Comparison of ENCODE assay signal across 23 mouse cellular contexts in genomic region chr14:101573107-101573614, GRCm38 (mm10). TPM values are rescaled to one million over a fixed set of nuclear protein-coding genes. Genes with fewer than 3 reads are reported as not detected.
DNase-seq lines count a peak whose midpoint lies in the region; ATAC-seq and TF ChIP-seq lines count a peak whose summit lies in the region.
"Had no signal": no experiment of that assay in that cellular context is flagged by ENCODE, and none has a peak within 500 bp of the region (broad histone marks: within the 10 kb centered on the region; RNA-seq: fewer than 3 reads in every experiment).

No protein-coding gene starts in this region.

- no peak for TF ChIP-seq EP300 in heart, postnatal 0 days (IDR thresholded peaks at IDR 0.05; ENCODE audit: low read depth)

- no peak for TF ChIP-seq CTCF in gastrocnemius, adult 2 months (IDR thresholded peaks at IDR 0.05)
- no peak for TF ChIP-seq CTCF in kidney, postnatal 0 days (IDR thresholded peaks at IDR 0.05; ENCODE audit: low read depth)
- TF ChIP-seq CTCF in heart, postnatal 0 days (IDR thresholded peaks at IDR 0.05; ENCODE audit: low read depth), result no peak

- H3K36me3 ChIP-seq in heart, embryonic 13.5 days, result no peaks in the 10 kb centered on the region
- H3K36me3 ChIP-seq in kidney, postnatal 0 days (ENCODE audit: insufficient read depth, low read length), result no peaks in the 10 kb centered on the region
- no peaks in the 10 kb centered on the region for H3K36me3 ChIP-seq in heart, postnatal 0 days (replicated peaks; ENCODE audit: control insufficient read depth, insufficient read depth, low read length)
- H3K36me3 ChIP-seq: embryonic facial prominence, embryonic 15.5 days; forebrain, embryonic 15.5 days; hindbrain, embryonic 15.5 days; intestine, embryonic 15.5 days; limb, embryonic 12.5 days; midbrain, embryonic 13.5 days had no signal

- WGBS in heart, embryonic 13.5 days, result 34% methylated on average over 7 of the region's 7 CpGs
- 50% methylated on average over 7 of the region's 7 CpGs for WGBS in kidney, postnatal 0 days
- WGBS in heart, postnatal 0 days, result 23% methylated on average over 7 of the region's 7 CpGs

- H3K4me1 ChIP-seq in heart, embryonic 13.5 days, result peaks cover 33% of the 10 kb centered on the region
- no peaks in the 10 kb centered on the region for H3K4me1 ChIP-seq in kidney, postnatal 0 days (replicated peaks; ENCODE audit: insufficient read depth, low read length)
- H3K4me1 ChIP-seq in heart, postnatal 0 days (ENCODE audit: control insufficient read depth, insufficient read depth), result peaks cover 17% of the 10 kb centered on the region
- H3K4me1 ChIP-seq: embryonic facial prominence, embryonic 15.5 days; forebrain, embryonic 15.5 days; hindbrain, embryonic 15.5 days; intestine, embryonic 15.5 days; midbrain, embryonic 13.5 days had no signal

- no peaks in the 10 kb centered on the region for H3K27me3 ChIP-seq in heart, embryonic 13.5 days (replicated peaks)
- H3K27me3 ChIP-seq in kidney, postnatal 0 days (ENCODE audit: insufficient read depth, low read length), result no peaks in the 10 kb centered on the region
- no peaks in the 10 kb centered on the region for H3K27me3 ChIP-seq in heart, postnatal 0 days (ENCODE audit: control insufficient read depth, insufficient read depth, low read length)
- H3K27me3 ChIP-seq: embryonic facial prominence, embryonic 15.5 days; forebrain, embryonic 15.5 days; hindbrain, embryonic 15.5 days; intestine, embryonic 15.5 days; limb, embryonic 12.5 days; megakaryocyte, embryonic 14.5 days; midbrain, embryonic 13.5 days had no signal

- H3K4me2 ChIP-seq in heart, embryonic 13.5 days, result peak overlapping the region; percentile 26
- no peak overlapping the region for H3K4me2 ChIP-seq in kidney, postnatal 0 days (ENCODE audit: low read length)
- no peak overlapping the region for H3K4me2 ChIP-seq in heart, postnatal 0 days (ENCODE audit: low read depth, low read length)
- H3K4me2 ChIP-seq: embryonic facial prominence, embryonic 15.5 days; forebrain, embryonic 15.5 days; hindbrain, embryonic 15.5 days; intestine, embryonic 15.5 days; limb, embryonic 12.5 days; liver, embryonic 11.5 days; midbrain, embryonic 13.5 days had no signal

- no peak overlapping the region for H3K4me3 ChIP-seq in gastrocnemius, adult 2 months
- no peak overlapping the region for H3K4me3 ChIP-seq in heart, embryonic 13.5 days
- no peak overlapping the region for H3K4me3 ChIP-seq in kidney, postnatal 0 days (replicated peaks; ENCODE audit: low read depth, low read length)
- H3K4me3 ChIP-seq in heart, postnatal 0 days (ENCODE audit: low read depth, low read length), result no peak overlapping the region
- H3K4me3 ChIP-seq: embryonic facial prominence, embryonic 15.5 days; forebrain, embryonic 15.5 days; hindbrain, embryonic 15.5 days; intestine, embryonic 15.5 days; limb, embryonic 12.5 days; megakaryocyte, embryonic 14.5 days; midbrain, embryonic 13.5 days had no signal

- H3K9me3 ChIP-seq in heart, embryonic 13.5 days, result no peaks in the 10 kb centered on the region
- H3K9me3 ChIP-seq in kidney, postnatal 0 days (replicated peaks; ENCODE audit: low read length), result no peaks in the 10 kb centered on the region
- no peaks in the 10 kb centered on the region for H3K9me3 ChIP-seq in heart, postnatal 0 days (replicated peaks; ENCODE audit: control insufficient read depth, low read length)
- H3K9me3 ChIP-seq: embryonic facial prominence, embryonic 15.5 days; forebrain, embryonic 15.5 days; hindbrain, embryonic 15.5 days; intestine, embryonic 15.5 days; limb, embryonic 12.5 days; megakaryocyte, embryonic 14.5 days; midbrain, embryonic 13.5 days had no signal

- no peak for ATAC-seq in heart, embryonic 13.5 days (ENCODE audit: extremely low read depth, insufficient number of reproducible peaks, low FRiP score, low TSS enrichment)
- no peak for ATAC-seq in kidney, postnatal 0 days (replicated peaks; ENCODE audit: low FRiP score, low read depth)
- peak; percentile 53 for ATAC-seq in heart, postnatal 0 days (ENCODE audit: insufficient read depth, low read depth)
- ATAC-seq: forebrain, embryonic 15.5 days; intestine, embryonic 15.5 days; liver, postnatal 0 days; midbrain, embryonic 13.5 days had no signal

- no peak for DNase-seq in gastrocnemius, adult 2 months
- DNase-seq in gastrocnemius, postnatal 25 days, result no peak
- DNase-seq in heart, postnatal 4 days, result no peak
- peak; percentile 61 for DNase-seq in kidney, postnatal 0 days (ENCODE audit: low spot score)
- no peak for DNase-seq in kidney, postnatal 4 days
- peak; percentile 48 for DNase-seq in heart, postnatal 0 days (ENCODE audit: low spot score)
- DNase-seq in layer of hippocampus, postnatal 14 days (ENCODE audit: low spot score in 2 of 2), result no peak
- DNase-seq: adrenal gland, postnatal 25 days; cerebellum, adult 11 months; cerebellum, adult 9-11 months; gastrocnemius, postnatal 14 days; liver, postnatal 0 days; lung, postnatal 36 days; thymus, adult 18-20 months had no signal

- intact Hi-C loops in gastrocnemius, adult 2 months (cut with DNase I), result no loop called here

- peak overlapping the region; percentile 67 for H3K27ac ChIP-seq in gastrocnemius, adult 2 months
- peak overlapping the region; percentile 67 for H3K27ac ChIP-seq in heart, embryonic 13.5 days (replicated peaks)
- H3K27ac ChIP-seq in kidney, postnatal 0 days, result no peak overlapping the region
- peak overlapping the region; percentile 71 for H3K27ac ChIP-seq in heart, postnatal 0 days (ENCODE audit: low read depth)
- H3K27ac ChIP-seq: embryonic facial prominence, embryonic 15.5 days; forebrain, embryonic 15.5 days; hindbrain, embryonic 15.5 days; intestine, embryonic 15.5 days; limb, embryonic 12.5 days; midbrain, embryonic 13.5 days had no signal

- H3K9ac ChIP-seq in heart, embryonic 13.5 days, result no peak overlapping the region
- no peak overlapping the region for H3K9ac ChIP-seq in kidney, postnatal 0 days (ENCODE audit: low read depth, low read length)
- no peak overlapping the region for H3K9ac ChIP-seq in heart, postnatal 0 days (replicated peaks; ENCODE audit: low read depth, low read length)
- H3K9ac ChIP-seq: embryonic facial prominence, embryonic 15.5 days; forebrain, embryonic 15.5 days; hindbrain, embryonic 15.5 days; intestine, embryonic 15.5 days; limb, embryonic 12.5 days; liver, postnatal 0 days; midbrain, embryonic 13.5 days had no signal

RNA-seq across cellular contexts. Expression of gene Tbc1d4, which starts 35.8 kb away (rescaled TPM):
- total RNA-seq in gastrocnemius, adult 2 months (2021), result 10 to 100 TPM; 28.8 to 62.9 TPM
- total RNA-seq in gastrocnemius, postnatal 25 days (2021), result 10 to 100 TPM; 19.3 to 23.8 TPM
- polyA plus RNA-seq in heart, embryonic 13.5 days (2015; fragmentation: Nextera tagmentation; extraction: Ambion mirVana), result 18.5 and 21.5 TPM in 2 replicates
- 10 to 100 TPM; 36.8 to 39.9 TPM for total RNA-seq in heart, postnatal 4 days (2021)
- polyA plus RNA-seq in kidney, postnatal 0 days (2015; fragmentation: Nextera tagmentation; extraction: Ambion mirVana), result 15.9 and 16.3 TPM in 2 replicates
- 43.7 and 53.6 TPM in 2 replicates for total RNA-seq in heart, postnatal 0 days (2014; rRNA removed; ENCODE audit: low replicate concordance)
- 16.8 and 18.4 TPM in 2 replicates for polyA plus RNA-seq in heart, postnatal 0 days (2015; fragmentation: Nextera tagmentation; extraction: Ambion mirVana)
- total RNA-seq in layer of hippocampus, postnatal 14 days (2021), result 10 to 100 TPM in 1 of 2 experiments, 1 to 10 TPM in 1; 8.8 to 12.0 TPM

Comparison
In these comparisons a context has a peak if more than half of its experiments do, and no peak if none do; other contexts are left out.
1. DNase-seq: peak in kidney, postnatal 0 days (single experiment) and heart, postnatal 0 days (single experiment); none in gastrocnemius, adult 2 months (single experiment), gastrocnemius, postnatal 25 days (single experiment), heart, postnatal 4 days (single experiment), kidney, postnatal 4 days (0 of 2) and layer of hippocampus, postnatal 14 days (0 of 2).